Mouse (Mus musculus): ENCODE measurements around the gene Grk5. TPM values are rescaled to one million over a fixed set of nuclear protein-coding genes. Genes with fewer than 3 reads are reported as not detected.

Gene Grk5
- total RNA-seq, 2 experiments from 2014 or later: 3.9 to 5.4 TPM

DNA sequence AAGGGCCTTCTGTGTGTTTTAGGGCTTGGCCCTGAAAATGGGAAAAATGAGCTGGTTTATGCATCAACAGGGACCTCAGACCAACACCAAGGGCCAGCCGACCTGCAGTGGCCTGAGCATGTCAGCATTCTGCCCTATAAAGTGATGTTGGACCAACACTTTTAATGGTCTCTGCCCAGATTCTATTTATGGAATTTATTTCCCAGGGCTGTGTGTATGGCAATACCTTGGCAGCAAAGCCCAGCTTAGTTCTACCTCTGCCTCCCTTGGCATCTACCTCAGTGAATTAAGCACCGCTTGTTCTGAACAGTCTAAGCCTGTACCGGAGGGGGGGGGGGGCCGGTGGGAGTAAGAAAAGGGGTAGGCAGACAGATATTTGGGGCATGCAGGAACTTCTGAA, 108.2 kb downstream of the Grk5 start:
- intact Hi-C loops (cut with DNase I): no loop called here
- Histone ChIP-seq H3K4me3 (no peak overlapping the region), H3K27ac (peak overlapping the region; percentile 49)
- DNase-seq: peak; percentile 36
- no peak for TF ChIP-seq CTCF (IDR thresholded peaks at IDR 0.05)

DNA sequence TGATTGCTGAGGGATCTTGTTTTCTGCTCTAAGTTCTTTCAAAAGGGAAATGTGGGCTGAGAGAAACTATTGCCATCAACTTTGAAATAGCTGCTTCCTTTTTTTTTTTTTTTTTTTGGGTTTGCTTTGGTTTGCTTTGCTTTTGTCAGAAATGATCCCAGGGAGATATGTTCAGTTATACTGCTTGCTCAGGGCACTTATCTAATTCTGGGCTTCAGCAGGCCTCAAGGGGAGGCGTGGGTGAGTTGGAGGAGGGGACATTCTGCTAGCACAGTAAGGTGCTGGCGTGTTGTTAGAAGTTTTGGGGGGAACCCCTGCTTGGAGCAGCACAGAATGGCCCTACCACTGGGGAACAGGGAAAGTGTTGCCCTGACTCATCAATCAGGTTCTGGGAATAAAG, 110.1 kb downstream of the Grk5 start:
- Histone ChIP-seq H3K4me3 (no peak overlapping the region), H3K27ac (peak overlapping the region; percentile 63)
- TF ChIP-seq CTCF (IDR thresholded peaks at IDR 0.05): no peak
- no peak for DNase-seq
- intact Hi-C loops (cut with DNase I): no loop called here

DNA sequence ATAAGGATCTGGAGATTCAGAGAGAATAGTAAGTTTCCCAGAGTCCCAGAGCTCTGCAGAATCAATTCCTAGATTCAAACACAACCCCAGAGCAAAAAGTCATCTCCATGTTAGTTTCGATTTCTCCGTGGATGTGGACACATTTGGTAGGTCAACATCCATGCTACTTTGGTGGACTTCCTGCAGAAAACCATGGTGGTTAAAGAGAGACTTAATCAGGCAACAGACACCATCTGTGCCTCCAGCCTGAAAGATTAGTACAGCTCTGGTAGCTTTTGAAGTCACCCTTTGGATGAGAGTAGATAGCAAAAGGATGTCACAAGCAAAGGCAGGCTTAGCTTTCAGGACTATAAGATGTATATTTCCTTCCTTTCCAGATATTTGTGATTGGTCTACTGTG, 111.4 kb downstream of the Grk5 start:
- no peak for TF ChIP-seq CTCF (IDR thresholded peaks at IDR 0.05)
- Histone ChIP-seq H3K27ac (no peak overlapping the region), H3K4me3 (no peak overlapping the region)
- no peak for DNase-seq
- intact Hi-C loops (cut with DNase I): no loop called here

DNA sequence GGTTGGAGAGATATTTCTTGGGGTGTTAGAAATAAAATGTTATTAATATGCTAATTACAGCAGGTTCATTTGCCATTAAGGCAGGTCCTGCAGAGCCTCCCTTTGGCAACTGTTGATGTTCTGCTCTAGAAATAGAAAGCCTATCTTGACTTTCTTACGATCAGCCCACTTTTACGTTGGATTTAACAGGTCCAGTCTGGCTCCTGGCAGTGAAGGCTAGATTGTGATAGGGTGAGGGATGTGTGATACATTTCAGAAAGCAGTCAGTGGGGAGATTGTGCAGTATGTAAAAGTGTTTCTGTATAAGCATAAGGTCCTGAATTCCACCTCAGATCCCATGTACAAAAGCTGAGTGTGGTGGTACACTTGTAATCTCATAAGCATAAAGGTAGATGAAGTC, 119.7 kb downstream of the Grk5 start:
- intact Hi-C loops (cut with DNase I): no loop called here
- H3K4me3 ChIP-seq: no peak overlapping the region
- no peak overlapping the region for H3K27ac ChIP-seq
- no peak for DNase-seq
- TF ChIP-seq CTCF (IDR thresholded peaks at IDR 0.05): no peak

DNA sequence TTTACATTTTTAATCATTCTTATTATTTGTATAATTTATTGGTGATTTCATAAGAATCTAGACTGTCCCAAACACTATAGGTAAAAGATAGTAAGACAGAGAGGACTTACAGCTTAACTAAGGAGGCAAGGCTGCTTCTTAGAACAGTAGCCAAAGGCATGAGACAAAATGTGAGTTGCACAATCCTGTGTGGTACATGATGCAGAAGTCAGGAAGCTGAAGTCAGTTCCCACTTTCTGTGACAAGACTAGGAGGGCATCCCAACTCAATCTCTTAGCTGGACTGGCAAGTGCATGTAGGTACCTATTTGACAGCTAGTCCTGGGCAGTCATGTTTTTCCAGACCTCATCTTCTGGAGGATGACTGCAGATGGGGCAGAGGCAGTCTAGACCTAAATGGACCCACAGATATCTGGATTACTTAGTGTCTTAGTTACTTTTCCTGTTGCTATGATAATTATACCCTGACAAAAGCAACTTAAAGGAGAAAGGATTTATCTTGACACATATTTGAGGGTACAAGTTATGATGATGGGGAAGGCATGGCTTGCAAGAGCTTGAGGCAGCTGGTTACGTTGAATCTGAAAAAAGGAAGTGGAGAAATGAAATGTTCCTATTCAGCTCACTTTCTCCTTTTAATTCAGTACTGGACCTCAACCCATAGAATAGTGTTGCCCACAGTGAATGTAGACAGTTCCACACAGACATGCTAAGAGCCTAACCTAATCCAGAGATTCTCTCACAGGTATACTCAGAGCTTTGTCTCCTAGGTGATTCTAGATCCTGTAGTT, 128.1 kb downstream of the Grk5 start:
- DNase-seq: no peak
- TF ChIP-seq CTCF (IDR thresholded peaks at IDR 0.05): no peak
- H3K4me3 ChIP-seq: no peak overlapping the region
- intact Hi-C loops (cut with DNase I): no loop called here
- no peak overlapping the region for H3K27ac ChIP-seq

DNA sequence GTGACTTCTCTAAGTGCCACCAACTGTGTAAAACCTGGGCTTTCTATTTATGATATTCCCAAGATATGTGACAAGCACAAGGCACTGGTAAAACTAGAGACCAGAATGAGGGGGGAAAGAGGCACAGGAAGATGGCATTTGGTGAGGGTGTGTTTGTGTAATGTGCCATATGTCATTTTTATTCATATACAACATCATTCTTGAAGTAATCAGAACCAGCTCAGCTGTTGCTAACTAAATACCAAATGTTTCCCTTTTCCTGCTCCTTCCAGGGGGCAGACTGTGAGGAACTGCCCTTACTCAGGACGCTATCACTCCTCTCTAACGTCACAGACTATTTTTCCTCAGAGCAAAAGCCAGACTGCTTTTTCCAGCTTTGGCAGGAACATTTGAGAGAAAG, 132.0 kb downstream of the Grk5 start:
- DNase-seq: no peak
- no peak for TF ChIP-seq CTCF (IDR thresholded peaks at IDR 0.05)
- intact Hi-C loops (cut with DNase I): loop anchor here (5.0 kb wide), 1 partner anchor 69 kb away; no protein-coding TSS in a partner anchor

DNA sequence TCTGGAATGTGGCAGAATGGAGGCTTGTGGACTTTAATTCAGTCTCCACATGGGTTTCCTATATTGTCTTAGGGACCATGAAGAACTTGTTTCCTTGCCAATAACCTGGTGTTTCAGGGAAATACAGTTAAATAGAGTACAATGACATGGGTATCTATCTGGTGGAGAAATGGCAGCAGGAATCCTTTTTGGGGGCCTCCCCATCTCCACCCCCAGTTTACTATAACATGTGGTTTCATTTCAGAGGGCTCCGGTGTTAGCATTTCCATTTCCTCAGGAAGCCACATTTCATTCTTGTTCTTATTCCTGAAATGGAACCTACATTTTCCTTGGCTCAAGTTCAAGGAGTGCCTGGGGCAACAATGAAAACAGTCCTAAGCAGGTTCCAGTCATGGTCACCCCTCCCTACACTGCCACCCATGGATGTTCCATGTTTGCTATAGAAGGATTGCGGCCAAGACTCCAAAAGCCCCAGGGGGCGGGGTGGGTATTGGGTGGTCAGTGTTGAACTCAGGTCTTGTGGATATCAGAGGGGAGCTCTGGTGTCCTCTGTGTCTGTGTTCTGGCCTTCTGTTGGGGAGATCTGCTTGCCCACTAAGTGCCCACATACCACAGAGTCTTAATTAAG, 132.5 kb downstream of the Grk5 start:
- DNase-seq: no peak
- Histone ChIP-seq H3K4me3 (no peak overlapping the region), H3K27ac (peak overlapping the region; percentile 46)
- TF ChIP-seq CTCF (IDR thresholded peaks at IDR 0.05): no peak
- intact Hi-C loops (cut with DNase I): loop anchor here (5.0 kb wide), 1 partner anchor 70 kb away; no protein-coding TSS in a partner anchor

More for the DNA sequence above, 132.0 kb downstream of the Grk5 start:
- Histone ChIP-seq H3K4me3 (no peak overlapping the region), H3K27ac (peak overlapping the region; percentile 46)

DNA sequence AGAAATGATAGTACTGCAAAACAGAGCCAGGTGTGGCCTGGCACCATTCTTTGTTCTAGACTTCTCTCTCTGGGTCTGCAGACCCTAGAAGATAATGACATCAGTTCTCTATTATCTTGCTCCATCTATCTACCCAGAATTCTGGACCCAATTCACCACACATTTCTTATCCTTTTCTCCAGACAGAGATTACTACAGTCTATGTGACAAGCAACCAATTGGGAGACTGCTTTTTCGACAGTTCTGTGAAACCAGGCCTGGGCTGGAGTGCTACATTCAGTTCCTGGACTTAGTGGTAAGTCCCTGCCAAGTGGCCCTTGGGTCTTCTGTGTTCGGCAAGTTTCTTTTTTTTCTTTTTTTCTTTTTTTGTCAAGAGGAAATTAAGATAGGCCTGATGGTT, 142.0 kb downstream of the Grk5 start:
- no peak for TF ChIP-seq CTCF (IDR thresholded peaks at IDR 0.05)
- no peak overlapping the region for H3K4me3 ChIP-seq
- no peak overlapping the region for H3K27ac ChIP-seq
- no peak for DNase-seq
- intact Hi-C loops (cut with DNase I): no loop called here

DNA sequence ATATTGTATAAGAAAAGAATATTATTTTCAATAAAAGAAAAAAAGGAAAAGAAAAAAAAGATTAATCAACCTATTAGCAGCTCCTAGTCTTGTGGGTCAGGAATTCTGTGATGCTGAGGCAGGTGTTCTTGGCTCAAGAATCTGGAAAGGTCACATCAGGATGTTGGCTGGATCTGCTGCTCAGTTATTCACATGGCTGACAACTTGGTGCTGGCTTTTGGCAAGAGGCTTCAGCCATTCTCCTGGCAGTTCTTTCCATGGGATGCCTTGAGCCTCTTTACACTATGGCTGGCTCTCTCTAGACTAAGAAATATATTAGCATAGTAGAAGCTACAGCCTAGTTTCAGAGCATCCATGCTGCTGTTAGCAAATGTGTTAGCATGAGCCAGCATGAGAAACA, 149.6 kb downstream of the Grk5 start:
- no peak for TF ChIP-seq CTCF (IDR thresholded peaks at IDR 0.05)
- no peak overlapping the region for H3K27ac ChIP-seq
- intact Hi-C loops (cut with DNase I): no loop called here
- DNase-seq: no peak
- no peak overlapping the region for H3K4me3 ChIP-seq

DNA sequence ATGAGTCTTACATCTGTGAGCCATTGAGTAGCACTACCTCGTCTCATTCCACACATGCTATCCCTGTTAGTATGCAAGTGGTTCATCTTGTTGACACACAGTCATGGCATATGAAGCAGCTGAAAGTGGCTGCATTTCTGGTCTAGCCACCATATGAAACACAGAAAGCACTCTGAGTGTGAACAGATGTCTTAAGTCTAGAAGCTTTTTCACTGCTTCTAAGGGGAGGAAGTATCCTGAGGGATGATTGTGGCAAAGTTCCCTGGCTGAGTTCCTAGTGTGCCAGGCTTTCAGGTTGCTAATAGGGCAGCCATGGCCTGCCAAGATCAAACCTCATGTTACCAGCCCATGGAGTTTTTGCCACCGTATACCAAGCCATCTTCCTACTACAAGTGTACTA, 159.1 kb downstream of the Grk5 start:
- no peak for TF ChIP-seq CTCF (IDR thresholded peaks at IDR 0.05)
- Histone ChIP-seq H3K27ac (peak overlapping the region; percentile 39; the same call in 1 of the 2 replicates), H3K4me3 (no peak overlapping the region)
- no peak for DNase-seq
- intact Hi-C loops (cut with DNase I): no loop called here

DNA sequence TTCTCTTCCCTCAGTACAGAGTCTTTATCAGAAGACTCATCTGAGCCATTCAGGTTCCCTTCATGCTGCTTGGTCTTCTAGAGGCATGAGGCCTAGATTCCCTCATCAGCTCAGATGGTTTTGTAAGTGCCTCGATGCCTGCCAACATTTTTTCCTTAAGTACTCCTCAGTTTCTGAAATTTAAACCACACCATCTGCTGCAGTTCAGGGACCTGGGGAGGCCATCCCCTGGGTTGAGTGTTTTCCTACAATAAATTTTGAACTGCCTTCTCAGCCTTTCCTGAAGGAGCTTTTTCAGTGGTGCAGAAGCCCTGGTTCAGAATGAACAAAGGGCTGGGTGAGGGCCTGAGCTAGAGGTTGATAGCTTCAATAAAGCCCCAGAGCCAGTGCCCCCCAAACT, 159.9 kb downstream of the Grk5 start:
- peak overlapping the region; percentile 41; the same call in 1 of the 2 replicates for H3K27ac ChIP-seq
- no peak overlapping the region for H3K4me3 ChIP-seq
- peak; percentile 27 for DNase-seq
- no peak for TF ChIP-seq CTCF (IDR thresholded peaks at IDR 0.05)
- intact Hi-C loops (cut with DNase I): no loop called here

DNA sequence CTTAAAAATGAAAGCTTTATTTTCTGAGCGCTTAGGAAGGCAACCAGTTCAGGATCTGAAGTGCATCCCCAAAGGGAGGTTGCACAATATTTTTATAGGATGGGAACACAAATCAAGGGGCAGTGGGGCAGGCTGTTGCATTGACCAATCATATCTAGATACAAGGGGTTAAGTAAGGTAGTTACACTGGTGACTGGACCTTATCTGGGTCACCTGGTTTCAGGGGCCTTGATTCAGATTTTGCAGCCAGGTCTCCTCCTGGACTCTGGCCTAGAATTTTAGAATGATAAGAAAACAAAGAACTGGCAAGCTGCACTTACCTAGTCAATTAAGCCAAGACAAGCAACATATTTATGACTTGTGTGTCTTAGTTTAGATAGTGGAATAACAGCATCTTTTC, 161.6 kb downstream of the Grk5 start:
- no peak for TF ChIP-seq CTCF (IDR thresholded peaks at IDR 0.05)
- Histone ChIP-seq H3K4me3 (no peak overlapping the region), H3K27ac (peak overlapping the region; percentile 43)
- intact Hi-C loops (cut with DNase I): no loop called here
- DNase-seq: no peak

DNA sequence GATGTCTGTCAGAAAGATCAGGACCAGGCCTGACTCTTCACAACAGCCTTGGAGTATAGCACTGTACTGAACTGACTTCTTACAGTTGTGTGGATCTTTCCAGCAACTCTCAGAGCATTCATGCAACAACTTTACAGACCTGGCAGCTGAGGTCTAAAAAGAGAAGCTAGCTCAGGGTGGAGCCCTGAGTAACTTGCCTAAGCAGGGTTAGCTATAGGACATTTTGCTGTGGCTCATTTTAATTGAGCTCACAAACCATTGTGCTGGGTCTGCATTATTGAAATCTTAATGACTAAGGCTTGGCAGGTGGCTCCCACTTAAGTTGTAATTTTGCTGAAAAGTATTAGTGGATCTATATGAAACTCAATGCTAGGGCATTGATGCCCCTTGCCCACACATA, 162.5 kb downstream of the Grk5 start:
- Histone ChIP-seq H3K27ac (peak overlapping the region; percentile 44), H3K4me3 (no peak overlapping the region)
- DNase-seq: no peak
- intact Hi-C loops (cut with DNase I): no loop called here
- no peak for TF ChIP-seq CTCF (IDR thresholded peaks at IDR 0.05)
